Mouse (Mus musculus): ENCODE results near the gene Ccpg1os.

The Ccpg1os gene

GRCm38 (mm10) chr9:72985250-72986220 lies at the start of gene Ccpg1os, which contains the start of gene Ccpg1:
Ccpg1os (minus strand) TSS chr9:72985382.
Ccpg1 (plus strand) TSS chr9:72985429.
- DNase-seq (ENCODE audit: inconsistent ontology term) = peak; percentile 96

- DNase-seq (ENCODE audit: inconsistent ontology term) = no peak
Measured at GRCm38 (mm10) chr9:73033406-73033805, 48.2 kb upstream of the Ccpg1os start.

- DNase-seq (ENCODE audit: inconsistent ontology term) = no peak
Measured at GRCm38 (mm10) chr9:73031421-73031820, 46.2 kb upstream of the Ccpg1os start.

- no peak for DNase-seq (ENCODE audit: inconsistent ontology term)
Measured at GRCm38 (mm10) chr9:73030443-73030842, 45.3 kb upstream of the Ccpg1os start.

- DNase-seq (ENCODE audit: inconsistent ontology term) = peak; percentile 24
Measured at GRCm38 (mm10) chr9:73025818-73026636, 40.8 kb upstream of the Ccpg1os start.

GRCm38 (mm10) chr9:73020566-73021097 lies 35.5 kb upstream of the Ccpg1os start:
- DNase-seq (ENCODE audit: inconsistent ontology term) = no peak

GRCm38 (mm10) chr9:73019841-73020240 lies 34.7 kb upstream of the Ccpg1os start:
- no peak for DNase-seq (ENCODE audit: inconsistent ontology term)

GRCm38 (mm10) chr9:73014724-73015123 lies 29.5 kb upstream of the Ccpg1os start:
- DNase-seq (ENCODE audit: inconsistent ontology term) = no peak

- DNase-seq (ENCODE audit: inconsistent ontology term) = no peak
Measured at GRCm38 (mm10) chr9:73012629-73013028, 27.4 kb upstream of the Ccpg1os start.

GRCm38 (mm10) chr9:73008384-73008783 lies 23.2 kb upstream of the Ccpg1os start:
- no peak for DNase-seq (ENCODE audit: inconsistent ontology term)

GRCm38 (mm10) chr9:73006175-73006574 lies 21.0 kb upstream of the Ccpg1os start:
- no peak for DNase-seq (ENCODE audit: inconsistent ontology term)

- no peak for DNase-seq (ENCODE audit: inconsistent ontology term)
Measured at GRCm38 (mm10) chr9:73005106-73005505, 19.9 kb upstream of the Ccpg1os start.

- no peak for DNase-seq (ENCODE audit: inconsistent ontology term)
Measured at GRCm38 (mm10) chr9:73004076-73004475, 18.9 kb upstream of the Ccpg1os start.

- no peak for DNase-seq (ENCODE audit: inconsistent ontology term)
Measured at GRCm38 (mm10) chr9:73002177-73002576, 17.0 kb upstream of the Ccpg1os start.

- no peak for DNase-seq (ENCODE audit: inconsistent ontology term)
Measured at GRCm38 (mm10) chr9:73001314-73002011, 16.3 kb upstream of the Ccpg1os start.

GRCm38 (mm10) chr9:73000487-73000886 lies 15.3 kb upstream of the Ccpg1os start:
- DNase-seq (ENCODE audit: inconsistent ontology term) = no peak

GRCm38 (mm10) chr9:72996806-72997205 lies 11.6 kb upstream of the Ccpg1os start:
- no peak for DNase-seq (ENCODE audit: inconsistent ontology term)

GRCm38 (mm10) chr9:72996167-72996566 lies 11.0 kb upstream of the Ccpg1os start:
- no peak for DNase-seq (ENCODE audit: inconsistent ontology term)

GRCm38 (mm10) chr9:72992576-72992975 lies 7.4 kb upstream of the Ccpg1os start:
- no peak for DNase-seq (ENCODE audit: inconsistent ontology term)

- DNase-seq (ENCODE audit: inconsistent ontology term) = no peak
Measured at GRCm38 (mm10) chr9:72991420-72991819, 6.2 kb upstream of the Ccpg1os start.

GRCm38 (mm10) chr9:72988706-72989105 lies 3.5 kb upstream of the Ccpg1os start:
- DNase-seq (ENCODE audit: inconsistent ontology term) = no peak

All from Muller cell, postnatal 12 days (primary cell).